Mouse (Mus musculus): ENCODE measurements around the gene Oaz2.

- TF ChIP-seq EP300 (IDR thresholded peaks at IDR 0.05; ENCODE audit: low read depth) (no peak), CTCF (IDR thresholded peaks at IDR 0.05; ENCODE audit: low read depth) (no peak)
These were observed 12.3 kb upstream of the Oaz2 start for GRCm38 (mm10) chr9:65655540-65655939.
